Mouse (Mus musculus) MEL (cell line): ENCODE results near the gene Psrc1.

Experiments used
- CHD2 ChIP-seq: IDR thresholded peaks from 2 replicates; pipeline ENCODE4 v1.6.1; 2011; ENCODE audit warnings: low read length, improper control_type of control experiment
- EP300 ChIP-seq, 2 experiments: IDR thresholded peaks; 2 replicates each; pipeline ENCODE4 v1.6.1; 2011; ENCODE audit warnings: improper control_type of control experiment in 2 of 2, low read length in 2 of 2, low read depth in 1 of 2, mild to moderate bottlenecking in 1 of 2
- POLR2A ChIP-seq, 2 experiments: IDR thresholded peaks; 2 replicates each; pipeline ENCODE4 v1.6.1; 2011 to 2012; ENCODE audit warnings: low read length in 2 of 2, mild to moderate bottlenecking in 2 of 2, control low read depth in 1 of 2, improper control_type of control experiment in 1 of 2, low read depth in 1 of 2, moderate library complexity in 1 of 2; ENCODE audit not compliant: control insufficient read depth in 1 of 2, insufficient read depth in 1 of 2, poor library complexity in 1 of 2
- TAL1 ChIP-seq: IDR thresholded peaks from 2 replicates; pipeline ENCODE4 v1.6.1; 2012; ENCODE audit warnings: mild to moderate bottlenecking, inconsistent platforms, low read length, moderate library complexity, mixed read lengths
- TBP ChIP-seq: IDR thresholded peaks from 2 replicates; pipeline ENCODE4 v1.8.0; 2011; ENCODE audit warnings: low read depth, low read length, improper control_type of control experiment
- TCF12 ChIP-seq: IDR thresholded peaks from 2 replicates; pipeline ENCODE4 v1.6.1; 2014; ENCODE audit warnings: low read depth, mild to moderate bottlenecking, inconsistent platforms, low read length, improper control_type of control experiment, moderate library complexity
- UBTF ChIP-seq: IDR thresholded peaks from 2 replicates; pipeline ENCODE4 v1.6.1; 2012; ENCODE audit warnings: low read depth, mild to moderate bottlenecking, inconsistent platforms, low read length, improper control_type of control experiment, moderate library complexity, borderline replicate concordance; ENCODE audit not compliant: insufficient read depth
- ZNF384 ChIP-seq: IDR thresholded peaks from 2 replicates; pipeline ENCODE4 v1.6.1; 2012; ENCODE audit warnings: low read depth, mild to moderate bottlenecking, inconsistent platforms, low read length, improper control_type of control experiment

DNA sequence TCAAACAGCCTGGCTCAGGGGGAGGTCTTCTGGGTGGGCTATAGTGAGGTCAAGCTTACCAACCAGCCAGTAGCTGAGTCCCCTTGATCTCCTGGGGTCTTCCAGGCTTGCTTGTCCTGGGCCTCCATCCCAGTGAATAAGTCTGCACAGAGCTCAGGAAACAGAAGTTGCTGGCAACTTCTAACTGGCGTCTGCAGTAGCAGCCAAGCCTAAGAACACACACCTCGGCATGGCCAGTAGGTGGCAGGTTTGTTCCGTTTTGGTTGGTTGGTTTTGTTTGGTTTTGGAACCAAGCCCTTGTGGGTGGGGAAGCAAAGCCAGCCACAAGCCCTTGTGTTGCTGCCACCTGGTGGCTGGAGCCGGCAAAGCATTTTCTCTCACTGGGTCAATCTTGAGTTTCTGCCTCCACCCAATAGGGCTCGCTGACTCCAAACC lies 5.5 kb downstream of the Psrc1 start:
- TF ChIP-seq CHD2 (no peak), POLR2A (IDR thresholded peaks at IDR 0.05; ENCODE audit: control insufficient read depth in 1 of 2, insufficient read depth in 1 of 2, low read depth in 1 of 2, low read length in 2 of 2, poor library complexity in 1 of 2) (no peak), ZNF384 (no peak; the same call in 1 of the 2 replicates), EP300 (IDR thresholded peaks at IDR 0.05; ENCODE audit: low read depth in 1 of 2, low read length in 2 of 2) (peak in 1 of 2 experiments; percentile 63; a peak in 2 of 4 replicates), TBP (peak; percentile 55; the same call in 1 of the 2 replicates), UBTF (no peak), TAL1 (no peak), TCF12 (peak; percentile 47; the same call in 1 of the 2 replicates)
